Mouse (Mus musculus): ENCODE results near the gene Defb39. TPM values are rescaled to one million over a fixed set of nuclear protein-coding genes. Genes with fewer than 3 reads are reported as not detected.

Gene Defb39
- polyA plus RNA-seq (2017; shearing (Covaris generic)) = not detected

DNA sequence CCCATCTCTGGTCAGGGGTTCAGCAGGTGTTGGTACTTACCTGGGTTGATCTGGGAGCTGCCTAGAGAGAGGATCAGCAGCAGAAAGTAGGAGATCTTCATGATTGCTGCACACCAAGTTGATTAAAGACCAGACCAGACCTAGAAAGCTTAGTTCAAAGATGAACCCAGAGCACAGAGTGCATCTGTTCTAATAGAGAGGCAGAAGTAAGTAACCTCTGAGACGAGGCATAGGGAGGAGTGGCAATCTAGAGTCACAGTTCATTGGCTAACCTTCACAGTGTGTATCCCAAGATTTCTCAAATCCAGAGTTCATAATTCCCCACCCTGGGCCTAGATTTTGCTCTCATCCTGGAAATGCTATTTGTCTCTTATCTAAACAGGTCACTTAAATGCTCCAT is at the start of gene Defb39:
Defb39 (minus strand) TSS at position 101 of the 400 bp plus-strand sequence.

DNA sequence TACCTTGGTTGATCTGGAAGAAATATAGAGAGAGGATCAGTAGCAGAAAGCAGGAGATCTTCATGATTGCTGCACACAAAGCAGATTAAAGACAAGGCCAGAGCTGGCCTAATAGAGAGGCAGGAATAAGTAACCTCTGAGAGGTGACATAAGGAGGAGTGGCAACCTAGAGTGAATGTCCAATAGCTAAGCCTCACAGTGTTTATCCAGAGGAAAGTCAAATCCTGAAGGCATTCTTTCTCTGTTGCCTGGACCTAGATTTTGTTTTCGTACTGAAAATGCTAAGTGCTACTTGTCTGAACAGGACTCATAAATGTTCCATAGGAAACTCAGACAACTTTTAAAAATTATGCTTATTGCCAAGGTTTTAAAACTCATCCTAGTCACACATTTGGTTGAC is 38.1 kb downstream of the Defb39 start, which contains the start of gene Defb38:
Defb38 (minus strand) TSS at position 101 of the 400 bp plus-strand sequence.

Other genes starting within 250 kb of the Defb39 start
- not detected for gene Defb40, start 86.6 kb downstream of the Defb39 start, polyA plus RNA-seq (2017; shearing (Covaris generic))
- not detected for gene Defb37, start 73.8 kb downstream of the Defb39 start, polyA plus RNA-seq (2017; shearing (Covaris generic))
- gene Defb38, start 38.2 kb downstream of the Defb39 start, polyA plus RNA-seq (2017; shearing (Covaris generic)) = not detected
- not detected for gene Defb12, start 50.0 kb upstream of the Defb39 start, polyA plus RNA-seq (2017; shearing (Covaris generic))
- not detected for gene Defb34, start 58.9 kb upstream of the Defb39 start, polyA plus RNA-seq (2017; shearing (Covaris generic))
- gene Gm45826, start 76.0 kb upstream of the Defb39 start, polyA plus RNA-seq (2017; shearing (Covaris generic)) = not detected
- gene Defb14, start 129.5 kb upstream of the Defb39 start, polyA plus RNA-seq (2017; shearing (Covaris generic)) = not detected
- gene Defb4, start 133.9 kb upstream of the Defb39 start, polyA plus RNA-seq (2017; shearing (Covaris generic)) = not detected
- not detected for gene Defb6, start 160.7 kb upstream of the Defb39 start, polyA plus RNA-seq (2017; shearing (Covaris generic))
- gene Defb46, start 175.1 kb upstream of the Defb39 start, polyA plus RNA-seq (2017; shearing (Covaris generic)) = not detected
- not detected for gene Defb5, start 182.8 kb upstream of the Defb39 start, polyA plus RNA-seq (2017; shearing (Covaris generic))
- not detected for gene Defb3, start 228.6 kb upstream of the Defb39 start, polyA plus RNA-seq (2017; shearing (Covaris generic))

Data from activated CD4-positive, CD25-positive, alpha-beta regulatory T cell (primary cell).